Mouse (Mus musculus) urinary bladder, postnatal 25 days (tissue): ENCODE measurements at regions not wholly inside any gene's neighbourhood (a gene's known extent, or its start where the extent isn't known, plus 50 kb on each side); places are given as distances from the start of the nearest gene placed in this dataset.

Experiments used
- DNase-seq: peaks from one replicate; pipeline ENCODE4 v3.0.0; 2022; ENCODE audit warnings: low spot score

- DNase-seq, result no peak
Observed at GRCm38 (mm10) chr2:138640654-138641053, 384.3 kb downstream of the Btbd3 start.

- no peak for DNase-seq
Observed at GRCm38 (mm10) chr2:138641335-138641734, 385.0 kb downstream of the Btbd3 start.

GRCm38 (mm10) chr2:138648616-138649015 is 392.3 kb downstream of the Btbd3 start:
- no peak for DNase-seq

- DNase-seq, result no peak
Observed at GRCm38 (mm10) chr2:138659376-138659775, 403.0 kb downstream of the Btbd3 start.

- no peak for DNase-seq
Observed at GRCm38 (mm10) chr2:138670307-138670706, 413.9 kb downstream of the Btbd3 start.

- no peak for DNase-seq
Observed at GRCm38 (mm10) chr2:138674801-138675200, 418.4 kb downstream of the Btbd3 start.

GRCm38 (mm10) chr2:138675229-138676065 is 419.1 kb downstream of the Btbd3 start:
- DNase-seq, result no peak

GRCm38 (mm10) chr2:138688140-138688871 is 431.9 kb downstream of the Btbd3 start:
- DNase-seq, result no peak

- no peak for DNase-seq
Observed at GRCm38 (mm10) chr2:138689497-138689896, 433.1 kb downstream of the Btbd3 start.

DNA sequence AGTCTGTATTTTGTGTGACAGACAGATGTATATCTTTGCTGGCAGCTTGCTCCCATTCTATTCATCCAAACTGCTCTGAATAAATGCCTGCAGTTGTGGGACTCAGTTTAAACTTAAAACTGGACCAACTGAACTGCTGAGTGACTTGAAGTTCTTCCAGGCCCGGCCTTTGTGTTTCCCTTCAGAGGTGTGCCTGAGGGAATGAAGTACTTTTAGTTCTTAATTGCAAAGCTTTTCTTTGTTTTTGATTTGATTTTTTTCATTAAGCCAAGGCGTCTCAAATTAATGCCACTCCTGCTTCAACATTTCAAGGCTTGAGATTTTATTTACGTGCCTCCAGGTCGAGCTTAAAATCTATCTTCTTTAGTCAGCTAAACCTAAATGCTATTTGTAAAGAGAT is 446.4 kb downstream of the Btbd3 start:
- no peak for DNase-seq

DNA sequence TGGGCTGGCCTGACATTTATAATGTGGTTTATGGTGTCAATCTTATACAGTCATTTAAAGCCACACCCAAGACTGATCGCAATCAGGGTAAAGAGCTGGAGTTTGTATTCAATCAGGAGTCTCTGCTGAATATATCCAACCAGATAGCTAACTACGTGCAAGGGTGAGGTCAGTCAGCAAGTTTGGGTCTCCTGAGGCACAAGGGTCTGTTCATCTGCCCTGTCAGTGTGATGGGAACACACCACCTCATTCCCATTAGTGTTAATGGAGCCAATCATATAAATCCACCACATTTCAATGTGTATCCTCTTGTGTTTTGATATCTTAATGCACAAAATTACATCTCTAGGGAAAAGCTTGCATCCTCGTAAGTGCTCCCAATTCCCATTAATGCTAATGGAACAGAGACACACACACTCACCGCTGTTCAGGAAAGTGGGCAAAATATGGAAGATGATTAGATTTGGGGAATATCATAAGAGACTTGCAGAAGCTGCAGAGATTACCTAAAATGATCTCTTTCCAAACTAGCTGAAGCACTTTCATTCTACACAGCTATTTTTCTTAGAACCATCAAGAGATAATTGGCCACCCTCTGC is 447.7 kb downstream of the Btbd3 start:
- DNase-seq, result no peak

- no peak for DNase-seq
Observed at GRCm38 (mm10) chr2:138708763-138709162, 452.4 kb downstream of the Btbd3 start.

DNA sequence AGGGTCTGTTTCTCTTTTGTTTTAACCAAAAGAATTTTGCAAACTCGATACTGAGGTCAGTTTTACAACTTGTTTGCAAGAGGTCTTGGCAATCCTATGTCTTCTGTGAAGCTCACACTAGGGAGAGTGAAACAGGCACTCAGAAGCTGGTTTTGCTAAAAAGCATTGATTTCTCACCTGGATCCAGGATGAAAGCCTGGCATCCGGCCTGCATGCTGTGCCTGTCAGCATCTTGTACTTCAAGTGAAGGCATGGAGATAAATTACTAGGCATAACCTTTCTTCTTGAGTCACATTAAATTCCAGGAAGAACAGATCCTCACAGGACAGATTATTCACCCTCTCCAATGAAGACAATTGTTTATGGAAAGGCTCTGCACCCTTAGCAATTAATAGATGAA is 477.5 kb downstream of the Btbd3 start:
- no peak for DNase-seq

GRCm38 (mm10) chr2:138744806-138745205 is 488.4 kb downstream of the Btbd3 start:
- DNase-seq, result no peak

GRCm38 (mm10) chr2:138760439-138760963 is 504.1 kb downstream of the Btbd3 start:
- DNase-seq, result no peak

GRCm38 (mm10) chr2:138761400-138761799 is 505.0 kb downstream of the Btbd3 start:
- DNase-seq, result no peak

- no peak for DNase-seq
Observed at GRCm38 (mm10) chr2:138766275-138766842, 510.0 kb downstream of the Btbd3 start.

- no peak for DNase-seq
Observed at GRCm38 (mm10) chr2:138783781-138784180, 527.4 kb downstream of the Btbd3 start.

DNA sequence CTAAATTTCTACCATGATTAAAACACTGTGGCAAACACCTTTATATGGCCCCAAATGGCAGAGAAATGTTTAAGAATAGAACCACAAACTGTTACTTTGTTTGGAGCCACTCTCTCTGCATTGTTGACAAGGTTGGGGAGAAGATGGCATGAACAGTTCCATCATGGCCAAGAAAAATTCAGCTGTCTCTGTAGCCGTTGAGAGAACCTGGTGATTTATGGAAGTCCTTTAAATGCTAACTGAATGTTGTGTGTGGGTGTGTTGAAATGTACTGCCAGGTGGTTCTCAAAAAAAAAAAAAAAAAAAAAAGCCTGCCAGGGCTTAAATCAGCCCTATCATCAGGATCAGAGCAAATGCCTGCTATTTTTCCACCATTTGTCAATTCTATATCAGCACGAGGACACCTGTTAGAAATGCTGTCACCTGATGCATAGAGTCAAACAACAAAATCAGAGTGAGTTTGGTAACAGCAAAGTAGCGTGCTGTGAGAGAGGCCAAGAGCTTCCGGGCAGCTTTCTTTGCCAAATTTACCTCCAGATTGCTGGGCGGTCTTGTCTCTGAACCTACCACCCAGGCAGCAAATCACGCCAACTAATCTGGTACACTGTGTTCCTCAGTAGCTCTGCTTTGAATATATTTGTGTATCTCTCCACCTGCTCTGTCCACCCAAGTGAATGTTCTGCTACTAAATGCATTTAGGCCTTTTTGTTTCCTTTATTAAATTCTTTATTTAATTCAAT is 536.5 kb downstream of the Btbd3 start:
- DNase-seq, result no peak

GRCm38 (mm10) chr2:138806196-138806595 is 549.8 kb downstream of the Btbd3 start:
- DNase-seq, result no peak

GRCm38 (mm10) chr2:138809767-138810166 is 553.4 kb downstream of the Btbd3 start:
- no peak for DNase-seq

- DNase-seq, result no peak
Observed at GRCm38 (mm10) chr2:138820489-138820888, 564.1 kb downstream of the Btbd3 start.
